Comparison of ENCODE assay signal across 8 mouse cellular contexts in genomic region chr2:153414607-153415006, GRCm38 (mm10).
A peak's percentile ranks its signal among the peaks of the same experiment; 100 is the strongest.
DNase-seq lines count a peak whose midpoint lies in the region; TF ChIP-seq lines count a peak whose summit lies in the region.
"Had no signal": no experiment of that assay in that cellular context is flagged by ENCODE, and none has a peak within 500 bp of the region (broad histone marks: within the 10 kb centered on the region; RNA-seq: fewer than 3 reads in every experiment).

No protein-coding gene starts in this region.

- WGBS in small intestine, adult 2 months, result 41% methylated on average over 2 of the region's 2 CpGs

- no peak for DNase-seq in left cerebral cortex, adult 2 months (ENCODE audit: extremely low spot score in 1 of 2, low spot score in 2 of 2)
- DNase-seq in left cerebral cortex, adult 8-10 months (ENCODE audit: low spot score in 2 of 2), result no peak
- DNase-seq in MEL (ENCODE audit: low read depth, low spot score), result peak; percentile 69
- no peak for DNase-seq in right cerebral cortex, adult 18-20 months
- DNase-seq in ovary, adult 18-20 months (ENCODE audit: low spot score), result no peak

- TF ChIP-seq RAD21 in MEL (IDR thresholded peaks at IDR 0.05; ENCODE audit: low read depth, low read length), result peak; percentile 93

- H3K9ac ChIP-seq in MEL (ENCODE audit: control insufficient read depth, low read depth, low read length, poor library complexity, severe bottlenecking), result no peak overlapping the region
- H3K9ac ChIP-seq: midbrain, embryonic 12.5 days had no signal

- no peaks in the 10 kb centered on the region for H3K4me1 ChIP-seq in MEL (ENCODE audit: control insufficient read depth in 1 of 2, insufficient read depth in 2 of 2, low read length in 2 of 2)
- no peaks in the 10 kb centered on the region for H3K4me1 ChIP-seq in embryonic fibroblast, embryonic 13.5 days (ENCODE audit: control insufficient read depth, insufficient read depth, low read length)
- no peaks in the 10 kb centered on the region for H3K4me1 ChIP-seq in small intestine, adult 2 months (ENCODE audit: control insufficient read depth, insufficient read depth, insufficient read length, low read length)
- H3K4me1 ChIP-seq: midbrain, embryonic 12.5 days had no signal

- no peak overlapping the region for H3K27ac ChIP-seq in left cerebral cortex, adult 2 months
- H3K27ac ChIP-seq in MEL (ENCODE audit: control insufficient read depth, low read depth, low read length), result no peak overlapping the region
- no peak overlapping the region for H3K27ac ChIP-seq in embryonic fibroblast, embryonic 13.5 days (ENCODE audit: insufficient read depth, low read length)
- no peak overlapping the region for H3K27ac ChIP-seq in small intestine, adult 2 months (ENCODE audit: insufficient read depth, low read depth, low read length)
- H3K27ac ChIP-seq: midbrain, embryonic 12.5 days had no signal

- H3K9me3 ChIP-seq in MEL (replicated peaks; ENCODE audit: insufficient read depth, low read length), result no peaks in the 10 kb centered on the region
- H3K9me3 ChIP-seq: midbrain, embryonic 12.5 days had no signal

- no peaks in the 10 kb centered on the region for H3K27me3 ChIP-seq in MEL (ENCODE audit: control insufficient read depth in 1 of 2, insufficient read depth in 2 of 2, low read length in 2 of 2)
- H3K27me3 ChIP-seq in small intestine, adult 2 months (ENCODE audit: control insufficient read depth, insufficient read depth, low read length), result no peaks in the 10 kb centered on the region
- H3K27me3 ChIP-seq: midbrain, embryonic 12.5 days had no signal

- TF ChIP-seq POLR2A in MEL (IDR thresholded peaks at IDR 0.05; ENCODE audit: control insufficient read depth in 1 of 2, insufficient read depth in 1 of 2, low read depth in 1 of 2, low read length in 2 of 2, poor library complexity in 1 of 2), result no peak
- TF ChIP-seq POLR2A in embryonic fibroblast, embryonic 13.5 days (IDR thresholded peaks at IDR 0.05; ENCODE audit: low read depth, low read length), result no peak
- no peak for TF ChIP-seq POLR2A in small intestine, adult 2 months (IDR thresholded peaks at IDR 0.05; ENCODE audit: low read depth, low read length)

- no peaks in the 10 kb centered on the region; a peak in 1 of 4 replicates for H3K36me3 ChIP-seq in MEL (ENCODE audit: control insufficient read depth in 1 of 2, insufficient read depth in 2 of 2, low read length in 2 of 2)
- peaks cover 75% of the 10 kb centered on the region for H3K36me3 ChIP-seq in small intestine, adult 2 months (ENCODE audit: control insufficient read depth, insufficient read depth, low read length)

- TF ChIP-seq EP300 in MEL (IDR thresholded peaks at IDR 0.05; ENCODE audit: low read depth in 1 of 2, low read length in 2 of 2), result no peak

- intact Hi-C loops in left cerebral cortex, adult 2 months (cut with DNase I), result loop anchor here (10.0 kb wide), 1 partner anchor 270 kb away; no protein-coding TSS in a partner anchor

- H3K4me3 ChIP-seq in left cerebral cortex, adult 2 months, result no peak overlapping the region
- H3K4me3 ChIP-seq in MEL (ENCODE audit: control insufficient read depth in 1 of 2, insufficient read depth in 1 of 2, low read depth in 2 of 2, low read length in 2 of 2), result no peak overlapping the region
- no peak overlapping the region for H3K4me3 ChIP-seq in embryonic fibroblast, embryonic 13.5 days (ENCODE audit: insufficient read depth, low read length)
- H3K4me3 ChIP-seq in small intestine, adult 2 months (ENCODE audit: low read depth, low read length), result no peak overlapping the region
- H3K4me3 ChIP-seq: midbrain, embryonic 12.5 days had no signal

- H3K79me2 ChIP-seq in MEL (ENCODE audit: control insufficient read depth, insufficient read depth, low read length, poor library complexity), result no peaks in the 10 kb centered on the region

- TF ChIP-seq CTCF in left cerebral cortex, adult 2 months (IDR thresholded peaks at IDR 0.05), result peak; percentile 52
- peak; percentile 54 to 90 (median 60) for TF ChIP-seq CTCF in MEL (IDR thresholded peaks at IDR 0.05 in 2 of 3, conservative IDR thresholded peaks at IDR 0.05 in 1 of 3; ENCODE audit: control insufficient read depth in 1 of 3, insufficient read depth in 1 of 3, low read depth in 2 of 3, low read length in 3 of 3, poor library complexity in 1 of 3, severe bottlenecking in 1 of 3)
- peak; percentile 33; the same call in 1 of the 2 replicates for TF ChIP-seq CTCF in embryonic fibroblast, embryonic 13.5 days (IDR thresholded peaks at IDR 0.05; ENCODE audit: borderline replicate concordance, insufficient read depth, low read length)
- peak; percentile 36; the same call in 1 of the 2 replicates for TF ChIP-seq CTCF in small intestine, adult 2 months (IDR thresholded peaks at IDR 0.05; ENCODE audit: extremely low read depth, insufficient read length, insufficient replicate concordance, low read depth, low read length)

TF ChIP-seq in MEL, 35 proteins besides CTCF, POLR2A, EP300 and RAD21:
- TF ChIP-seq CHD2 (IDR thresholded peaks at IDR 0.05; ENCODE audit: low read length) (no peak), ZNF384 (IDR thresholded peaks at IDR 0.05; ENCODE audit: low read depth, low read length) (no peak), UBTF (IDR thresholded peaks at IDR 0.05; ENCODE audit: borderline replicate concordance, insufficient read depth, low read depth, low read length) (no peak), ZMIZ1 (IDR thresholded peaks at IDR 0.05; ENCODE audit: low read depth, low read length) (no peak), NELFE (IDR thresholded peaks at IDR 0.05; ENCODE audit: low read depth, low read length) (no peak), MYC (IDR thresholded peaks at IDR 0.05; ENCODE audit: low read depth, low read length) (no peak), KAT2A (conservative IDR thresholded peaks at IDR 0.05; ENCODE audit: low read depth, low read length) (no peak), MAFK (IDR thresholded peaks at IDR 0.05; ENCODE audit: borderline replicate concordance, low read depth, low read length) (no peak), MYB (IDR thresholded peaks at IDR 0.05; ENCODE audit: low read depth, low read length) (no peak), TAL1 (IDR thresholded peaks at IDR 0.05; ENCODE audit: low read length) (no peak), GATA1 (IDR thresholded peaks at IDR 0.05; ENCODE audit: low read depth, low read length) (peak; percentile 46), ZC3H11A (IDR thresholded peaks at IDR 0.05; ENCODE audit: low read depth, low read length) (peak; percentile 90), USF2 (IDR thresholded peaks at IDR 0.05; ENCODE audit: borderline replicate concordance in 1 of 2, insufficient read depth in 1 of 2, low read depth in 1 of 2, low read length in 2 of 2) (no peak), TCF12 (IDR thresholded peaks at IDR 0.05; ENCODE audit: low read depth, low read length) (0 out of 2 replicates have a peak, but pooled peaks have one; percentile 7), TBP (IDR thresholded peaks at IDR 0.05; ENCODE audit: low read depth, low read length) (no peak), JUND (IDR thresholded peaks at IDR 0.05; ENCODE audit: low read depth, low read length) (no peak), GABPA (IDR thresholded peaks at IDR 0.05; ENCODE audit: low read depth, low read length) (no peak), SIN3A (IDR thresholded peaks at IDR 0.05; ENCODE audit: low read length) (peak; percentile 47; the same call in 1 of the 2 replicates), ZKSCAN1 (IDR thresholded peaks at IDR 0.05; ENCODE audit: low read depth, low read length) (no peak), RCOR1 (IDR thresholded peaks at IDR 0.05; ENCODE audit: low read depth, low read length) (no peak), SMC3 (IDR thresholded peaks at IDR 0.05; ENCODE audit: low read depth, low read length) (peak; percentile 90), BHLHE40 (IDR thresholded peaks at IDR 0.05; ENCODE audit: borderline replicate concordance, low read depth, low read length) (0 out of 2 replicates have a peak, but pooled peaks have one; percentile 9), CHD1 (IDR thresholded peaks at IDR 0.05; ENCODE audit: low read depth, low read length) (no peak), MAZ (IDR thresholded peaks at IDR 0.05; ENCODE audit: low read depth, low read length) (peak; percentile 51; the same call in 1 of the 2 replicates), USF1 (IDR thresholded peaks at IDR 0.05; ENCODE audit: low read depth, low read length) (no peak), POLR2AphosphoS2 (IDR thresholded peaks at IDR 0.05; ENCODE audit: low read length) (no peak), MXI1 (IDR thresholded peaks at IDR 0.05; ENCODE audit: low read depth, low read length) (no peak)
